Mouse (Mus musculus) cerebellum, postnatal 10 days (tissue): Measurements from ENCODE around the gene Crtc2.
"Not testable (repeated sequence)": the region's sequence is repeated elsewhere in the genome, so short reads cannot be mapped to it uniquely, and the experiment has no call there.

Experiments
- DNase-seq, 2 experiments: peaks; one replicate each; pipeline ENCODE4 v3.0.0; 2021; ENCODE audit warnings: mixed read lengths in 2 of 2

Crtc2 gene

GRCm38 (mm10) chr3:90242984-90243775, 10.8 kb upstream of the Crtc2 start, which contains the start of gene Creb3l4:
TSS of gene Creb3l4 (minus strand) at chr3:90243512.
- peak in 1 of 2 experiments; percentile 33 for DNase-seq

- no peak for DNase-seq
These were observed 8.6 kb upstream of the Crtc2 start for GRCm38 (mm10) chr3:90245406-90245805.

- no peak for DNase-seq
These were observed 6.4 kb upstream of the Crtc2 start for GRCm38 (mm10) chr3:90247630-90247959.

DNA sequence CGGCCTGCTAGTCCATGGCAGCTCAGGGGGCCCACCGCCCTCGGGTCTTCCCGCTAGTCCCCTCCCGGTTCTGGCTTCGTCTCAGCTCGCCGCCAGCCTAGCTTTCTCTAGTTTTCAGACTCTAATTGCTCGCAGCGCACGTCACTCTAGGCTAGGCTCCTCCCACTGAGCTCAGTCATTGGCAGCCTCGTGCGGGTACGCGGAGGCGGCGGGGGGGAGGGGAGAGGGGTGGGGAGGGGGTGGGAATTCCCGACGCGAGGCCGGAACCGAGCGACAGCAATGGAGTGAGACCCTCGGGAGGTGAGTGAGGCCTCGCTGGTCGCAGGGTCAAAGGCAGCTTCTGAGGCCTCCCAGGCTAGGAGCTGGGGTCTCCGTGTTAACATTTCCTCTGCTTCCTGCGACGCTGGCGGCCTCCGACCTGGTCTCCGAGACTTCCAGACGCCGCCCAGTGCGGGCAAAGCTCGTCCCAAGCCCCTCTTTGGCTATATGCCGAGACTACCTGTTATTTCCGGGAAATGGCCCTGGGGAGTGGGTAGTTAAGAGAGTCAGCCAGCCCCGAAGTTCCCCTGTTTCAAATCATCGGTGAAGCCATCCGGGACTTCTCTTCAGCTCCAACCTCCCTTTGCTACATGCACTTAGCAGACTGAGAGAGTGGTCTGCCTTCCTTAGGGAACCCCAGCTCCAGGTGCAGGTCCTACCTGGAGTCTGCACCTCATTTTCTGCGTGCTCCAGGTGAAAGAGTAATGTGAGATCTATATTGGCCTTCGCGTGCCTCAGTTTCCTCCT, 5.8 kb upstream of the Crtc2 start, which contains the start of gene Slc39a1:
TSS of gene Slc39a1 (plus strand) at position 213 of the 786 bp plus-strand sequence.
- DNase-seq, result peak; percentile 96 to 97

- DNase-seq, result peak in 1 of 2 experiments; percentile 44
These were observed 5.2 kb upstream of the Crtc2 start for GRCm38 (mm10) chr3:90248746-90249100.

GRCm38 (mm10) chr3:90250791-90251190, 3.2 kb upstream of the Crtc2 start:
- DNase-seq, result no peak

GRCm38 (mm10) chr3:90251731-90252226, 2.2 kb upstream of the Crtc2 start:
- not testable (repeated sequence) for DNase-seq

GRCm38 (mm10) chr3:90252659-90253058, 1.3 kb upstream of the Crtc2 start:
- DNase-seq, result peak in 1 of 2 experiments; percentile 44

DNA sequence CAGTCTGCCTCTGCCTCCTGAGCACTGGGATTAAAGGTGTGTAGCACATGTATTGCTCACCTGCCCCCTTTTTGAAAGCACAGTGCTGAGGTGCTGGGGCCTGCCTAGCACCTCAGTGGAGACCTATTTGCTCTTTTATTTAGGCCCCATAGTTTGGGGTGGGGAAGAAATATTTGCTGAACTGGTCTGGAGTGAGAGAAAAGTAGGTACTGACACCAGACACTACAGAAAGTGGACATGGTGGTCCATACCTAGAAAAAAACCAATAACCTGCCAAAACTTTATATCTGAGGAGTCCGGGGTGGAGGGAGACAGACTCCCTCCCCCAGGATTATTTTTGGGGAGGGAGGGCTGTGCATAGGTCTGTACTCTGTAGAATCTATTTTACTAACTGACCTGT, 789 bp upstream of the Crtc2 start:
- DNase-seq, result not testable (repeated sequence)

DNA sequence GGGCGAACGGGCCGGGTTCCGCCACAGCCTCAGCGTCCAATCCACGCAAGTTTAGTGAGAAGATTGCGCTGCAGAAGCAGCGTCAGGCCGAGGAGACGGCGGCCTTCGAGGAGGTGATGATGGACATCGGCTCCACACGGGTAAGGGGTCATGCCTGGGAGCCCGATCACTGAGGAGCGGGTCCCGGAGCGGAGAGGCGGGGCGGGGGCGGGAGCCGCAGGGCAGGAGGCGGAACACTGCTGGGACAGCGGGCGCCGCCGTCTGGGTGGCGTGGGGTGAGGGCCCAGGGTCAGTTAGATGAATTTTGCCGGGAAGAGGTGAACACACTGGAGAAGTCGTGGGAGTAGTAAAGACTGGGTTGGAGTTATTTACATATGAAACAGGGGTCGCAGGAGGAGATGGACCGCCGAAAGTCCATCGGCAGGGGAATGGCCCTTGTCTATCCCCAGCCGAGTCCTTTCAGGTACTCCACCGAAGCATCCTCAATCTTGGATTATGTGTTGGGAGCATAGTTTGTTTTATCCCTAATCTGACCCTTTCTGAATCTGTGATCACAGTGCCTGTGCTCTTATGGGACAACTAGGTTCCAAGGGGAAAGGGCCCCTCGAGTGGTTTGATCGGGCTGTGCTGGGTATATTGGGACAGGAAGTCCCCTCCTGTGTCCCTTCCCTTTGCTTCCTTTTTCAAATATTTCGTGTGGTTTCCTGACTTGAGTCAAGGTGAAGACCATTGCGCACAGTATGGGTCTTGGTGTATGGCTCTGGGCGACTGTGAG, 643 bp downstream of the Crtc2 start:
- DNase-seq, result no peak

DNA sequence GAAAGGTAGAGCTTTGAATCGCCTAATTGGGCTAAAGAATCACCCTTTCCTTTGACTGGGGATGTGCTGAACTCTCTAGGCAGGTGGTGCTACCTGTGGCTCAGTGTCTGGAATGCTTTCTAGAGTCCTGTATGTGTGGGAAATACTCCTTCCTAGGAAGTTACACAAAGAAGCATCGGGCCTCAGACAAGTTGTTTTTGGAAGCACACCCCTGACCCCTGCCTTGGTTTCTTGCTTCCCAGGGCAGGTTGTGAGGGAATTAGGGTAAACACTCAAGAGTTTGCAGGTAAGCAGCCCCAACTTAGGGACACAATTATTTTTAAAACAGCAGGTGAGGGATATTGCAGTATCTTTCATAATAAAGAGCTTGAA, 1.2 kb downstream of the Crtc2 start:
- DNase-seq, result no peak

DNA sequence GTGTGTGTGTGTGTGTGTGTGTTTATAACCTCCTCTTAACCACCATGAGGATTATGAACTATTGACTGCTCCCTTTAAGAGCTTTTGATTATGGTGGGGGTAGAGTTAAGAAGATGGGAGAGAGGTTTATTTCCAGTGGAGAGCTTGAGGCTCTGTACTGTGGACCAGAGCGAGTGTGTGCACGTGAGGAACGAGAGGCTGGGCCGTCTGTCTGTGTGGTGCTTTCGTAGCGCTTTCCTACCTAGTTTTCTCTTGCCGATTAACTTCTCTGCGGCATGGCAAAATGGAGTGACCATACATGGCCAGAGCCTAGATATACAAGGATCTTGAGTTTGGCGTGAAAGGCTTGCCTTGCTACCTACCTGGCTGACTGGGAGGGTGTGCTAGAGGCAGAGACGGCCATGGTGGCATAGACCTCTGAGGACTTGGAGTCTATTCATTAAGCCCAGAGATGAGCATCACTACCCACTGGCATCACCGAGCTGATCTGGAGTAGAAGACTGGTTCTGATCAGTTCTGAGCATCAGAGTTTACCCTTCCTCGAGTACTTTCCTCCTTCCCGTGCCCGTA, 1.9 kb downstream of the Crtc2 start:
- no peak for DNase-seq

DNA sequence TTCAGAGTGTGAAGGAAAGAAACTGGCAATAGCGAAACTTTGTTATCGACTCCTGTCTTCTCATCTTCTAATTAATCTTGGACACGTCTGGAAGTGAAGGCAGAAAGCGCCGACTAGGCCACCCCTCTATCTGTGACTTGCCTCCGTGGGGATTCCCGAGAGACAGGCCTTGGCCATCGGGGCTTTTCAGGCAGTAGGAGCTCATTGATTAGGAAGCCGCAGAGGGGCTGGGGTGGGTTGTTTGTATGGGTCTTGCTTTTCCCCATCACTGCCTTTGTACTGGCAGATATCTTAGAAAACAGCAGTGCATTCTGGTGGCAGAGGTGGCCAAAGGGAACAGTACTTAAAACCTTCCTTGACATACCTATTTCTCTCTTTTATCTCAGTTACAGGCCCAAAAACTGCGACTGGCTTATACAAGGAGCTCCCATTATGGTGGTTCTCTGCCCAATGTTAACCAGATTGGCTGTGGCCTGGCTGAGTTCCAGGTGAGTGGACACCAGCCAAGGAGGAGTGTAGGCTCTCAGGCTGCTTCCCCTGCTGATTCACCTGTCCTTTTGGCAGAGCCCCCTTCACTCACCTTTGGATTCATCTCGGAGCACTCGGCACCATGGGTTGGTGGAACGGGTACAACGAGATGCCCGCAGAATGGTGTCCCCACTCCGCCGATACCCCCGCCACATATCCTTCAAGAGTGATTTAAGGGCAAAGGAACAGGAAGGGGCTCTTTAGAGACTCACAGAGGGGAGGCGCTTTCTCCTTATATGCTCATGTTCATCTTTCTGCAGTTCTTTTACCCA, 3.0 kb downstream of the Crtc2 start:
- DNase-seq, result peak; percentile 98

DNA sequence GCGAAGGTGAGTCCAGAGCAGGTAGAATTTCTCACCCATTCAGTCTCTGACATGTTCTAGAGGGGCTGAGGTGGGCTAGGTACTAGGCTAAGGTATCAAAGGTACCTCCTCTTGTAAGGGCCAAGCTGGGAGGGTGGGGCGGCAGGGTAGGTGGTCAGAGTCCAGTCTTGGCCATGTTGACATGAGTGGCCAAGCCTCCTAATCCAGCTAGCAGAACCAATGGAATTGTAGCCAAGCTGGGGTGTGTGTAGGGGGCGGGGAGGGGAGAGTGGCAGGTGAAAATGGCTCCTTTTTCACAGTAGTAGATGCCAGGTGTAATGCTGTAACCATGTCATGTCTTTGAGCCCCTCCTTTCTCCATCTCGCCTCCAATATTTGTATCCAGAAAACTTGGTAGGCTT, 4.6 kb downstream of the Crtc2 start:
- no peak for DNase-seq

GRCm38 (mm10) chr3:90263121-90263771, 9.3 kb downstream of the Crtc2 start:
- DNase-seq, result no peak

GRCm38 (mm10) chr3:90264687-90265033, 10.7 kb downstream of the Crtc2 start:
- DNase-seq, result no peak

- DNase-seq, result peak; percentile 97 to 98
These were observed 11.3 kb downstream of the Crtc2 start, which contains the start of gene Dennd4b for GRCm38 (mm10) chr3:90265034-90265931. TSS of gene Dennd4b (plus strand) at chr3:90265185.

DNA sequence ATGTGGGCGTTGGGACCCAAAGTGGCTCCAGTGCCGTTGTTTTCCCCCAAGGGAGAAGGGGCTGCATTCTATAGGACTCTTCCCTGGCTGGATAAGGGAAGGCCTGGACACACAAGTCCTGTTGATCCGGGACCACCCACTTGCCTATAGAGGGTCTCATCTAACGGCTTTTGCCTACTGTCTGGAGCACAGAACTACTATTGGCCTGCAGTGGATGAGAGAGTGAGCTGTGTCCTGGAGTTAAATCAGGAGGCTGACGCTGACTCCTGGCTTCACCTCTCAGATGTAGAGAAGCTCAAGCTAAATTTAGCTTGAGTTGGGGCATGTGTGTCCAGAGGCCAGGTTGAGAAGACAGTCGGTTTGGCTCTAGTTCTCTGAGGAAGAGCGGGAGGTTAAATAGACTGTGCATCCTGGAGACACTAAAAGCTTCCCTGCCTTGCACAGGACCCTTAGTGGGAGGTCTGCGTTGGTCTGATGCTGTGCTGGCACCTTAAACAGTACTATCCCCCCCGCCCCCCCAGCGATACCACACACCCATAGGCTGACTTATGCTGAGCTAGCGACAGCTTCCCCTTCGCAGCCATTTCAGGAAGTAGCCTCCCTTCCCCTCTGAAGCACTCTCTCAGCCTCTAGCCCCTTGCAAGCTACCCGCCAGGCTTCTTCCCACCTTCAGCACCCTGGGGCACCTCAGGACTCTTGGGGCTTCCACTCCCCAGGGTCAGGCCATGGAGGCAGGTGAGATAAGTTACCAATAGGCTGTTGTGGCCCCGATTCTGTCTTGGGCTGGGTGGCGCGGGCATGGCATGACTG, 12.2 kb downstream of the Crtc2 start:
- no peak for DNase-seq
